Mouse (Mus musculus) retina, embryonic 14.5 days (tissue): ENCODE measurements around the gene Abhd13.
A peak's percentile ranks its signal among the peaks of the same experiment; 100 is the strongest.

ENCODE experiments used
- DNase-seq: peaks from one replicate; pipeline ENCODE4 v3.0.0-alpha.2; 2015; ENCODE audit warnings: low spot score

Gene Abhd13

GRCm38 (mm10) chr8:9977573-9978314 lies at the start of gene Abhd13, which contains the start of gene Lig4:
TSS of gene Abhd13 (plus strand) at chr8:9977707.
TSS of gene Lig4 (minus strand) at chr8:9977686.
- DNase-seq: peak; percentile 98

- DNase-seq: no peak
These were observed 47.6 kb upstream of the Abhd13 start for GRCm38 (mm10) chr8:9929746-9930445.

GRCm38 (mm10) chr8:9932711-9933110 lies 44.8 kb upstream of the Abhd13 start:
- DNase-seq: no peak

- peak; percentile 82 for DNase-seq
These were observed 42.5 kb upstream of the Abhd13 start for GRCm38 (mm10) chr8:9934891-9935565.

GRCm38 (mm10) chr8:9935574-9935973 lies 41.9 kb upstream of the Abhd13 start:
- DNase-seq: no peak

GRCm38 (mm10) chr8:9949134-9949890 lies 28.2 kb upstream of the Abhd13 start:
- peak; percentile 24 for DNase-seq

GRCm38 (mm10) chr8:9958338-9958737 lies 19.2 kb upstream of the Abhd13 start:
- no peak for DNase-seq

GRCm38 (mm10) chr8:9959919-9960318 lies 17.6 kb upstream of the Abhd13 start:
- DNase-seq: no peak

- no peak for DNase-seq
These were observed 5.6 kb upstream of the Abhd13 start for GRCm38 (mm10) chr8:9971866-9972265.

- no peak for DNase-seq
These were observed 2.2 kb upstream of the Abhd13 start for GRCm38 (mm10) chr8:9975276-9975675.

GRCm38 (mm10) chr8:9975898-9976611 lies 1.5 kb upstream of the Abhd13 start:
- peak; percentile 99 for DNase-seq

- DNase-seq: no peak
These were observed 491 bp upstream of the Abhd13 start for GRCm38 (mm10) chr8:9977016-9977415.

GRCm38 (mm10) chr8:9978475-9979230 lies 1.1 kb downstream of the Abhd13 start:
- no peak for DNase-seq

GRCm38 (mm10) chr8:9979746-9980145 lies 2.2 kb downstream of the Abhd13 start:
- DNase-seq: no peak

GRCm38 (mm10) chr8:9980188-9980587 lies 2.7 kb downstream of the Abhd13 start:
- DNase-seq: no peak

- DNase-seq: no peak
These were observed 26.6 kb downstream of the Abhd13 start for GRCm38 (mm10) chr8:10004115-10004514.

GRCm38 (mm10) chr8:10006156-10006985 lies 28.9 kb downstream of the Abhd13 start, which contains the start of gene Tnfsf13b:
TSS of gene Tnfsf13b (plus strand) at chr8:10006467.
- DNase-seq: no peak

- DNase-seq: peak; percentile 56
These were observed 29.6 kb downstream of the Abhd13 start for GRCm38 (mm10) chr8:10006986-10007659.

GRCm38 (mm10) chr8:10007660-10008028 lies 30.1 kb downstream of the Abhd13 start:
- DNase-seq: no peak
